Mouse (Mus musculus): ENCODE measurements around the gene Crhr1.
"Not testable (repeated sequence)": the region's sequence is repeated elsewhere in the genome, so short reads cannot be mapped to it uniquely, and the experiment has no call there.

Crhr1 gene

DNA sequence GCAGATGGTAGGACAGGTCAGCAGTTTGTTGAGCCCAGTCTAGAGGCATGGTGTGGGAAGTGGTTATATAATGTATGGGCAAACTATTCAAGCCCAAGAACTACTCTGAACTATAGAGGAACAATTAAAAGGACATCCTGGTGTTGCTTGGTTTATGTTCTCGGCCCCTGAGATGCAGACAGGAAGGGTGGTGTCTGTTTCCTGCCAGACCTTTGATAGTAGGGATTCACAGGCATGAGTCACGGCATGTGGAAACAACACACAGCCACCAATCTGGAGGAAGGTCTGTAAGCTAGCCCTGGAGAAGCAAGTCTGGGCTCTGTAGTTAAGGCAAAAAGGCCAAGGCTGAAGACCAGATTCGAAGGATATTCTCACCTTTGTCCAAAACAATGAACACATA lies 70.6 kb downstream of the Crhr1 start:
- DNase-seq, result no peak

- DNase-seq, result no peak
These were observed 73.9 kb downstream of the Crhr1 start for GRCm38 (mm10) chr11:104206573-104206972.

DNA sequence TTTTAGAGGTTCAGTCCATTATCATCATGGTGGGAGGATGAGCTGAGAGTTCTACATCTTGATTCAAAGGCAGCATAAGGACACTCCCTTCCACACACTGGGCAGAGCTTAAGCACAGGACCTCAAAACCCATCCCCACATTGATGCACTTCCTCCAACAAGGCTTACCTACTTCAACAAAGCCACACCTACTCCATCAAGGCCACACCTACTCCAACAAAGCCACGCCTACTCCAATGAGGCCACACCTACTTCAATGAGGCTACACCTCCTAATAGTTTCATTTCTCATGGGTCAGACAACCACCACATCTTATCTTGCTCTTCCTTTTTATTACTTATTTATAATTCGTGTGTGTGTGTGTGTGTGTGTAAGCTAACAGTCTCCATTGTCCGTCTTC lies 76.4 kb downstream of the Crhr1 start:
- DNase-seq, result no peak

GRCm38 (mm10) chr11:104211251-104211650 lies 78.6 kb downstream of the Crhr1 start:
- no peak for DNase-seq

GRCm38 (mm10) chr11:104214128-104214527 lies 81.5 kb downstream of the Crhr1 start:
- DNase-seq, result not testable (repeated sequence)

- no peak for DNase-seq
These were observed 85.4 kb downstream of the Crhr1 start for GRCm38 (mm10) chr11:104218075-104218474.

- DNase-seq, result no peak
These were observed 87.6 kb downstream of the Crhr1 start for GRCm38 (mm10) chr11:104220291-104220690.

DNA sequence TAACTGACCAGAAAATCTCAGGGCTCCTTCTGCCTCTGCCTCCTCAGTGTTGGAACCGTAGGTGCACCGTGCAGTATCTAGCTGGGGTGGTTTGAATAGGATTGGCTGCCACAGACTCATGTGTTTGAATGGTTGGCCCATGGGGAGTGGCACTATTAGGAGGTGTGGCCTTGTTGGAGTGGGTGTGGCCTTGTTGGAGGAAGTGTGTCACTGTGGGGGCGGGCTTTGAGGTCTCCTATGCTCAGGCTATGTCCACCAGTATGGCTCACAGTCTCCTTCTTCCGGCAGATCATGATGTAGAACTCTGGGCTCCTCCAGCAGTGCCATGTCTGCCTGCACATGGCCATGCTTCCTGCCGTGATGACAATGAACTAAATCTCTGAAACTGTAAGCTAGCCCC lies 89.1 kb downstream of the Crhr1 start:
- no peak for DNase-seq

DNA sequence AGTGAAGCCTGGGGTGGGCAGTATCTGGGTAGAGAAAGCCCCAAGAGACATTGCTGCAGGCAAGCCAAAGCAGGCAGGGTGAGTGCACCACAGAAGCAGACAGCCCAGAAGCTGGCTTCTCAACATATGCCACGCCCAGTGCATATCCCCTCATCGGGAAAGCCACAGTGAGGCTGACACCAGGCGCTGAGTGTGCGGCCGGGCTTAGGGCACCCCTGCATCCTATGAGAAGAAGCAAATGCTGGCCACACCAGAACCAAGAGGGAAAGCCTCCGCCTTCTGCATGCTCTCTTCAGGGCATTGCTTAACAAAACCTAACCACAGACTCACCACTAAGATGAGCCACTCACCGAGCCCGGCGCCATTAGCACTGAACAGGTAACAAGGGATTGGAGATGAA lies 90.6 kb downstream of the Crhr1 start:
- no peak for DNase-seq
